Mouse (Mus musculus) testis, postnatal 14 days (tissue): ENCODE measurements around the gene Fgb.

ENCODE experiments used
- DNase-seq: peaks from one replicate; pipeline ENCODE4 v3.0.0; 2021; ENCODE audit warnings: low spot score

The Fgb gene

GRCm38 (mm10) chr3:83027546-83028251 is 22.0 kb downstream of the Fgb start:
- no peak for DNase-seq

DNA sequence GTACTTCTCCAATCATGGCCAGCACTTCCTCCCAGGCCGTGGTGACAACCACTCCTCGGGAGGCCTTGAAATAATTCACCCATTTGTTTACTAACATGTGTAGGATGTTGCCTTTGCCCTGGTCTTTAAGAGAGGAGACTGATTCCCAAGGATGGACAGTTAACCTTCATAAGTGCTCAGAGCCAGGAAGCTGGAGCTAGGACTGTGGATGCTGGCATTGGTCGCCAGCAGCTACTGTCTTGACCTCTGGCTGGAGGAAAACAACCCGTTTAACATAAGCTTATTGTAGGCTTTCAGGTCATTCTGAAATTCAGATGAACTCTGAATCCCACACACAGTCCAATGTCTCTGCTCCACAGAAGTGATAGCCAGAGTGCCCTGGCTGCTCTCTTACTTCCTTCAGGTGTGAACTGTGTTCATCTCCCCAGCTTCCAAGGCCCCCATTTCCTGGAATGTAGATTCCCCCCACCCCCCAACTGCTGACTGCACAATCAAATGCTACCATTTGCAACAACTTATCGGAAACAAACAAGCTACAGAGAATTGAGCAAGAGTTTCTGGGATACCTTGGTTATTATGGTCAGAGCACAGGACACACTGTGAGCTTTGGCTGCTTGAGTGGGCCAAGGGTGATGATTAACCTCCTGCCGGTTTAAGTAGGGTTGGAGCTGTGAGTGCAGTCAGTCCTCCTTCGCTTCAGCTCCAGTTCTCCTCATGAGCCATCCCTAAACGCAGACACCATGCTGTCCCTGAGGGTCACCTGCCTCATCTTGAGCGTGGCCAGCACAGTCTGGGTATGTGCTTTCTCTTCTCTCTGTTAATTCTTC is 24.0 kb downstream of the Fgb start, which contains the start of gene Fga:
Gene Fga (plus strand): TSS at position 602 of the 827 bp plus-strand sequence.
- DNase-seq: no peak

DNA sequence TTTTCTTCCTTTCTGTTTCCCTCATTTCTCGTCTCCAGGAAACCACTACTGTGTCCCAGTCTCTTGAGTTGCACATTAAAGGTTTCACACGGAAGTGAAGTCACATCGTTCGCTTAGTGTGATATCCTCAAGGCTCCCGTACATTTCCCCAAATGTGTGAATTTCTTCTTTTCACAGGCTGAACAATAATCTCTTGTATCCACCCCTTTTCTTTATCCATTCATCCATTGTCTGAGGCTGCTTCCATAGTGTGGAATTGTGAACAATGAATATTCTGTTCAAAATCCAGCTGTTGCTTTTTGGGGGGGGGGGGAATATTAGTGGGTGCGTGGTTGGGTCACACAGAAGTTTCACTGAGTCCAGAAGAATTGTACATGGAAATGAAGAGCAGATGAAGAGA is 24.6 kb downstream of the Fgb start:
- DNase-seq: no peak

DNA sequence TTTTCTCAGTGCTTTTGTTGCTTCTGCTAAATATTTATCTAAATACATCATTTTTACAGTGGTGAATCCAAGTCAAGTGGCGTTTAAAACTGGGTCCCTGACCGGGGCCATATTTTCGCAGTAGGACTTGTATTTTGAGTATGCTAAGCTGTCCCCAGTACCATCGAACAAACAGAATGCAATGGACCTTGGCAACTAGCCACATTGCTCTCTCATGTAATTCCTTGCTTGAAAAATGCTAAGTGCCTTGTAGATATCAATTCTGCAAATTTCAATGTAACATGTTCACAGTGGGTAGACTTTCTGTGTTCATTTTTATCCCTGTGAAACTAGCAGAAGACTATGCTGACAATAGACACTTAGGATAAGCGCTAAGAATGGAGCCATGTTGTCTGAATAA is 28.5 kb downstream of the Fgb start:
- DNase-seq: no peak

DNA sequence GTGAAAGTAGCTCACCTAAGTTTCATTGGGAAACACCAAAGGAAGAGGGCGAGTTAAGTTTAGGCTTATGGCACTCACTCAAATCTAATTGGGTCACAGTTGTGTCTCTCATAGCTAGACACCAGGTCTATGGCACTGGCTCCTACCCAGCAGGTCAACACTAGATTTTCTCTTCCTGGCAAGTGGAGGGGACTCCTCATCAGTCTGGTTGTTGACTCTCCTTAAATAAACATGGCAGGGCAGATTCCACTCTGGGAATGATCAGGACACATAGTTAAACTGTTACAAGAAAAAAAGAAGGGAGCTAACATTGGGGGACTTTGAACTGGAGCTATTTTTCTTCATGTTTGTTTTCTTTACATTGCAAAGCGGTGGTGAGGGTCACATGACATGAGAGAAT is 29.3 kb downstream of the Fgb start:
- DNase-seq: no peak

DNA sequence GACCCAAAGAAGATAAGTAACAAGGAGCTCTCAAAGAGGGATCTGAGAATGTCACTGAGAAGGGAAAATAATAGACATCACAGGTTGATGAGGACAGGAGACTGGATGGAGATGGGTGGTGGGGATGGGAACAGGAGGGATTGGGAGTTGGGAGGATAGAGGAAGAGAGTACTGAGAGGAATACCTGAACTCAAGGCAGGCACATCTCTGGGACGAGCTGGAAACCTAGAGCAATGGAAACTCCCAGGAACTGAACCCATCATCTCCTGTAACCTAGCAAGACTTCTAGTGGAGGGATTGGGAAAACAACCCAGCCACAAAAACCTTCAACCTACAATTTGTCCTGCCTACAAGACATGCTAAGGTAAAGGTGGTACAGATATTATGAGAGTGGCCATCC is 33.4 kb downstream of the Fgb start:
- no peak for DNase-seq

DNA sequence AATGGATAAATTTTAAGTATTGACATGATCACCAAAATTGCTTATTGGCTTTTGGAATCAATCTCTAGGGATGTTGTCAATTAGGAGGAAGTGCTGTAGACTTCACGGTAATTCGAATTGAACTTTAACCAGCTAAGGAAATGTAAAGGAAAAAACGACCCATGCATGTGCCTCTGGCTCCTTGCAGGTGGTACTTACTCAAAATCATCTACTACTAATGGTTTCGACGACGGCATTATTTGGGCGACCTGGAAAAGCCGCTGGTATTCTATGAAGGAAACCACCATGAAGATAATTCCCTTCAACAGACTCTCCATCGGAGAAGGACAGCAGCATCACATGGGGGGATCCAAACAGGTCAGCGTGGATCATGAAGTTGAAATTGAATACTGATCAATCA is 35.7 kb downstream of the Fgb start:
- no peak for DNase-seq

DNA sequence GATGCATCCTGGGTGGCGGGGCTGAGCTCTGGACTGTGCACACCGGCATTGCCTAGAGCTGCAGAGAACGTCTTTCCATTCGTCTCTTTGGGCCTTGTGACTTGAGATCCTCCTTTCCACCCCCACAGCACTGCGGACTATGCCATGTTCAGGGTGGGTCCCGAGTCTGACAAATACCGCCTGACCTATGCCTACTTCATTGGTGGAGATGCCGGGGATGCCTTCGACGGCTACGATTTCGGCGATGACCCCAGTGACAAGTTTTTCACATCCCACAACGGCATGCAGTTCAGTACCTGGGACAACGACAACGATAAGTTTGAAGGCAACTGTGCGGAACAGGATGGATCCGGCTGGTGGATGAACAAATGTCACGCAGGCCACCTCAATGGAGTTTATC is 37.0 kb downstream of the Fgb start:
- no peak for DNase-seq

DNA sequence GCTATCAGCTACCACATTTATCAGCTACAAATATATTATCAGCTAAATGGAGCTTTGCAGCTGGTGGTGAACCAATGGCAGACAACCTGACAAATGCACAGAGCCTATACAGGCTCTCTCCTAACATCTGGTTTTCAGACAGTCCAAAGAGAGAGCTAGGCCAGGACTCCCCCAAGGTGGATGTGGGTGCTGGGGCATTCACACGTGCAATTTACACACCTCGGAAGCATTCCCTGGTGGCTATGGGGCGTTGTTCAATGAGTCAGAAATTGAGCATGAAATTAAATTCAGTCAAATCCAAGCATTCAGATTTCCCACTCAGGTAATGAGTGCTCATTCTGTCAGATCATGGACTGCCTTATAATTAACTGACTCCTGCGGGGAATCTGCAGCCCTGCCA is 38.1 kb downstream of the Fgb start:
- DNase-seq: no peak

- DNase-seq: no peak
These were observed 38.5 kb downstream of the Fgb start for GRCm38 (mm10) chr3:83011136-83011535.

DNA sequence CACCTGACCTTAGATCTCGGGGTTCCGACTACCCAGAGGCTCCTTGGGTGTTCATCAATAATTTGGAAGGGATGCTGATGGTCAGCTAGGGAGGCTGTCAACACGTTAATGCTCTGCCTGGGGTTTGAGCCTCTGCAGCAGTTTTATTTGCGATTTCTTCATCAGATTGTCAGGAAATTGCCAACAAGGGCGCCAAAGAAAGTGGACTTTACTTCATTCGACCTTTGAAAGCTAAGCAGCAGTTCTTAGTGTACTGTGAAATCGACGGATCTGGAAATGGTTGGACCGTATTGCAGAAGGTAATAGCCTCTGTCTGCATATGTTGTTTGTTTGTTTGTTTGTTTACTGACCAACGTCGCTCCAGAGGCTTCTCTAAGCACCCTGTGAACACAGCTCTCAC is 39.4 kb downstream of the Fgb start:
- DNase-seq: no peak

GRCm38 (mm10) chr3:83007557-83007956 is 42.1 kb downstream of the Fgb start, which contains the start of gene Fgg:
Gene Fgg, plus strand, starts transcription at chr3:83007724.
- no peak for DNase-seq

- no peak for DNase-seq
These were observed 44.9 kb downstream of the Fgb start for GRCm38 (mm10) chr3:83004801-83005200.

DNA sequence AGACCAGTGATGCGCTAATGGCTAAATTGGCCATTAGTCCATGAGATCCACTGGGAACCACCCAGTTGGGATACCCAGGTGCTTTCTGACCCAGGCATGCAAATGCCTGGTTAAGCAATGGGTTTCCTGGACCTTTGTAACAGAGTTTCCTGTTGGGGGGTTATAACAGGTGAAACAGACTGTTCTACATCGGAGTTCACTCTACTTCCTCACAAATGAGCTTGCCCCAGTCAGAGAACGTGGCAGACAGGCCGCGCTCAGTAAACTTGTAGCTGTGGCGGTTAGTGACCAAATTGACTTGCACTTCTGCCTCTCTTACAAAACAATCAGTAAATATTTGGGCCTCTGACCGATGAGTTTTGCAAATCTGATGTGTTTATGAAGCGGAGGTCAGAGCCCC is 46.6 kb downstream of the Fgb start:
- no peak for DNase-seq

DNA sequence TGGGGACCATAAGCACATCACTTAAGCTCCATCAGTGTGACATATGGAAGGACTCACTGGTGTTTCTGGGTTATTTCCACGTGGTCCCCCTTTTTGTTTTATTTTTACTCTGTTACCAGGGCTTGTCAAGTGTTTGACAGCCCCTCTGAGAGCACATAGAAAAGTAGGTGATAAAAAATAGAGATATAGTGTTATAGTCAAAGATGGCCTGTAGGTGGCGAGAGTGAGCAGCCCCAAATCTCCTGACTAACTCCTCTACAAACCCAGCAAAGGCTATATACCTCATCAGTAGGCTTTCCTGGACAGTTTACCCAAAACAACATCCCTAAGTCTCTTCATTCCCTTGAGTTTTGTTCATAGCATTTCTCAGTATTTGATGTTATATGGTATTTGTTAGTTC is 47.5 kb downstream of the Fgb start:
- DNase-seq: no peak

- DNase-seq: no peak
These were observed 49.7 kb downstream of the Fgb start for GRCm38 (mm10) chr3:82999995-83000394.

- DNase-seq: no peak
These were observed 50.7 kb downstream of the Fgb start for GRCm38 (mm10) chr3:82998772-82999463.

- DNase-seq: no peak
These were observed 53.0 kb downstream of the Fgb start for GRCm38 (mm10) chr3:82996656-82997055.

GRCm38 (mm10) chr3:82995368-82995767 is 54.3 kb downstream of the Fgb start:
- peak; percentile 67 for DNase-seq

DNA sequence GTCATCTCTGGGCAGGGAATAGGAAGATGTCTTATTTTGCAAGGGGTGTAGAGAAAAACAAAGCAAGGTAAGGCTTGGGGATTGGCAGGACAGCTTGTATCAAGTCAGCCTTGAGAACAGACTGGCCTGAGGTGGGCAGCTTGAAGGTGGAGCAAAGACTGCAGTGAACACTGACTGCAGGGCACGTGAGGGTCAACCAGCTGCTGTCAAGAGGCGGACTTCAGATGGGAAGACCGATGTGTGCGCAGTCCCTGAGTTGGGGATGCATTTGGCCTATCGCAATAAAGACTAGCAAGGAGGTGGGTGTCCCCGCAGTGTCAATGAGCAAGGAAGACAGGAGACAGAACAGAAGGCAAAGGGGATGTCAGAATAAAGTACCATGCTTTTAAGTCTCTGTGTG is 56.7 kb downstream of the Fgb start:
- DNase-seq: no peak

DNA sequence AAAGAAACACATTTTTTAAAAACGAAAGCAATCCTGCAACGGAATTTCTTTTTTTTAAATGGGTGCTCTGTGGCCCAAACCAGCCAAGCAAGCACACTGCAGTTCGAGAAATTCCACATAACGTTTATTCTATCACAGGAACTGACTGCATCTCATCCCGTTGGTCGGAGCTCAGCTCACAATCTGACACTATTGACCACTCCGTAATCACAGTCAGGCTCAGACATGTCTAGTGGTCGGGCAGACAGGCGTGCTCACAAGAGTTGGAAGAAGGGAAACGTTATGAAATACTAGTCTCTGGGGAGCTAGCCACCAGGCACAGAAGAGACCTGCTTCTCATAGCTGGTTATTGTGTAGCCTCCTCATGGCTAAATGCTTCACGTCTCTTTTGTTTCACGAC is 57.7 kb downstream of the Fgb start:
- DNase-seq: no peak
